Mouse (Mus musculus): Measurements from ENCODE around the gene Cdh12.
"Not testable (repeated sequence)": the region's sequence is repeated elsewhere in the genome, so short reads cannot be mapped to it uniquely, and the experiment has no call there.

Gene Cdh12

GRCm38 (mm10) chr15:20448861-20449663, at the start of gene Cdh12:
TSS of gene Cdh12 (plus strand) at chr15:20449265.
- no peak for DNase-seq (ENCODE audit: low read depth, low spot score)

GRCm38 (mm10) chr15:20403596-20403995, 45.5 kb upstream of the Cdh12 start:
- DNase-seq (ENCODE audit: low read depth, low spot score): peak; percentile 5

- no peak for DNase-seq (ENCODE audit: low read depth, low spot score)
Measured at GRCm38 (mm10) chr15:20413397-20413796, 35.7 kb upstream of the Cdh12 start.

- DNase-seq (ENCODE audit: low read depth, low spot score): no peak
Measured at GRCm38 (mm10) chr15:20436356-20436755, 12.7 kb upstream of the Cdh12 start.

- DNase-seq (ENCODE audit: low read depth, low spot score): no peak
Measured at GRCm38 (mm10) chr15:20450558-20450957, 1.5 kb downstream of the Cdh12 start.

GRCm38 (mm10) chr15:20458508-20458907, 9.4 kb downstream of the Cdh12 start:
- DNase-seq (ENCODE audit: low read depth, low spot score): no peak

GRCm38 (mm10) chr15:20462500-20462899, 13.4 kb downstream of the Cdh12 start:
- no peak for DNase-seq (ENCODE audit: low read depth, low spot score)

- DNase-seq (ENCODE audit: low read depth, low spot score): no peak
Measured at GRCm38 (mm10) chr15:20463601-20464000, 14.5 kb downstream of the Cdh12 start.

GRCm38 (mm10) chr15:20550979-20551378, 101.9 kb downstream of the Cdh12 start:
- DNase-seq (ENCODE audit: low read depth, low spot score): no peak

- DNase-seq (ENCODE audit: low read depth, low spot score): no peak
Measured at GRCm38 (mm10) chr15:20571012-20571411, 121.9 kb downstream of the Cdh12 start.

- no peak for DNase-seq (ENCODE audit: low read depth, low spot score)
Measured at GRCm38 (mm10) chr15:20582567-20583075, 133.6 kb downstream of the Cdh12 start.

GRCm38 (mm10) chr15:20591599-20591998, 142.5 kb downstream of the Cdh12 start:
- no peak for DNase-seq (ENCODE audit: low read depth, low spot score)

- DNase-seq (ENCODE audit: low read depth, low spot score): not testable (repeated sequence)
Measured at GRCm38 (mm10) chr15:20605751-20606150, 156.7 kb downstream of the Cdh12 start.

GRCm38 (mm10) chr15:20634593-20634992, 185.5 kb downstream of the Cdh12 start:
- DNase-seq (ENCODE audit: low read depth, low spot score): no peak

GRCm38 (mm10) chr15:20639155-20639554, 190.1 kb downstream of the Cdh12 start:
- no peak for DNase-seq (ENCODE audit: low read depth, low spot score)

- DNase-seq (ENCODE audit: low read depth, low spot score): no peak
Measured at GRCm38 (mm10) chr15:20642905-20643414, 193.9 kb downstream of the Cdh12 start.

GRCm38 (mm10) chr15:20660221-20660620, 211.2 kb downstream of the Cdh12 start:
- DNase-seq (ENCODE audit: low read depth, low spot score): no peak

GRCm38 (mm10) chr15:20666650-20667049, 217.6 kb downstream of the Cdh12 start, which contains the start of gene Acot10:
TSS of gene Acot10 (minus strand) at chr15:20666750.
- DNase-seq (ENCODE audit: low read depth, low spot score): no peak

GRCm38 (mm10) chr15:20667350-20667749, 218.3 kb downstream of the Cdh12 start:
- DNase-seq (ENCODE audit: low read depth, low spot score): no peak

GRCm38 (mm10) chr15:20667989-20668388, 218.9 kb downstream of the Cdh12 start:
- no peak for DNase-seq (ENCODE audit: low read depth, low spot score)

GRCm38 (mm10) chr15:20669507-20669906, 220.4 kb downstream of the Cdh12 start:
- not testable (repeated sequence) for DNase-seq (ENCODE audit: low read depth, low spot score)

GRCm38 (mm10) chr15:20682719-20683118, 233.7 kb downstream of the Cdh12 start:
- DNase-seq (ENCODE audit: low read depth, low spot score): no peak

GRCm38 (mm10) chr15:20684200-20684599, 235.1 kb downstream of the Cdh12 start:
- no peak for DNase-seq (ENCODE audit: low read depth, low spot score)

Data from R1 (cell line).